Mouse (Mus musculus) kidney, adult 2 months (tissue): ENCODE measurements around the gene Atxn1.

ENCODE experiments used
- CTCF ChIP-seq: fragments of 200-500 bp; conservative IDR thresholded peaks from 2 replicates; pipeline ENCODE4 v1.5.1; 2011; ENCODE audit warnings: low read depth, mild to moderate bottlenecking, control low read depth, low read length, moderate library complexity, mixed read lengths; ENCODE audit not compliant: insufficient read depth, insufficient read length
- POLR2A ChIP-seq: fragments of 200-500 bp; IDR thresholded peaks from one replicate; pipeline ENCODE4 v1.6.1; 2011; ENCODE audit warnings: low read depth, low read length, control low read depth

DNA sequence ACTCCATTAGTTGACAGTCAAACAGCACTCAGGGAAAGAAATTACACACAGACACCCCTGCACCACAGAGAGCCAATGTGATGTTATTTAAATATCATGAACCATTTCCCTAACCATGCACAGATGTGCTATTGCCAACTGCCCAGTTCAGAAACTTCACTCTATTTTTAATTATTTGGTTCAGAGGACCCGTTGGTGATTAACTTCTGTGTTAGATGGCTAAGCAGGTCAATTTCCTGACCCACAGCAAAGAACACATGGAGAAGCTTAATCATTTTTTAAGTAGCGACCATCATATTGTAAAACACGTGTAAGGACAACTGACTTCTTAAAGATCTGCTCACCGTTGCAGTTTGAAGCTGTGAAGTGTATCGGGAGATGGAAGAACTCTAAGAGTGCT is 26.7 kb downstream of the Atxn1 start:
- TF ChIP-seq POLR2A (no peak), CTCF (no peak)
